Mouse (Mus musculus) liver, adult 2 months (tissue): ENCODE measurements around the gene Pde9a. TPM values are rescaled to one million over a fixed set of nuclear protein-coding genes. Genes with fewer than 3 reads are reported as not detected.

ENCODE experiments used
- DNase-seq: peaks from one replicate; pipeline ENCODE4 v3.0.0-alpha.2; 2011; ENCODE audit warnings: low read depth, low spot score; ENCODE audit errors: extremely low read depth
- H3K27ac ChIP-seq: fragments of 200-500 bp; replicated peaks from 2 replicates; pipeline ENCODE4 v1.5.1; 2012; ENCODE audit warnings: low read depth, mild to moderate bottlenecking, control low read depth, inconsistent platforms, low read length; ENCODE audit not compliant: insufficient read depth
- H3K27me3 ChIP-seq: fragments of 200-500 bp; 2 replicates; pipeline ENCODE4 v1.6.1; 2012; ENCODE audit warnings: mild to moderate bottlenecking, moderate library complexity, low read length, inconsistent platforms; ENCODE audit not compliant: control insufficient read depth, insufficient read depth
- H3K36me3 ChIP-seq: fragments of 200-500 bp; 2 replicates; pipeline ENCODE4 v1.6.1; 2012; ENCODE audit warnings: low read length, inconsistent platforms; ENCODE audit not compliant: control insufficient read depth, insufficient read depth
- H3K4me1 ChIP-seq: fragments of 200-500 bp; 2 replicates; pipeline ENCODE4 v1.6.1; 2011; ENCODE audit warnings: low read length; ENCODE audit not compliant: control insufficient read depth, insufficient read depth
- H3K4me3 ChIP-seq: fragments of 200-500 bp; 2 replicates; pipeline ENCODE4 v1.5.1; 2011; ENCODE audit warnings: low read depth, mild to moderate bottlenecking, control low read depth, low read length, moderate library complexity; ENCODE audit not compliant: insufficient read depth
- H3K79me2 ChIP-seq: fragments of 200-500 bp; 2 replicates; pipeline ENCODE4 v1.6.1; 2012; ENCODE audit warnings: inconsistent platforms, mild to moderate bottlenecking, low read length, moderate library complexity; ENCODE audit not compliant: control insufficient read depth, insufficient read depth
- H3K9ac ChIP-seq: fragments of 200-500 bp; 2 replicates; pipeline ENCODE4 v1.6.1; 2012; ENCODE audit warnings: low read depth, mild to moderate bottlenecking, control low read depth, inconsistent platforms, low read length
- CTCF ChIP-seq: fragments of 200-500 bp; IDR thresholded peaks from 2 replicates; pipeline ENCODE4 v1.5.1; 2011; ENCODE audit warnings: low read depth, low read length, control low read depth
- POLR2A ChIP-seq: fragments of 200-500 bp; IDR thresholded peaks from 2 replicates; pipeline ENCODE4 v1.6.1; 2011; ENCODE audit warnings: low read length, control low read depth; ENCODE audit not compliant: insufficient read depth; ENCODE audit errors: extremely low read depth
- WGBS: fragments of 180-500 bp; shearing (Covaris S2); methylation state at CpG from one replicate; pipeline ENCODE4 v1.1.7; 2018; 5-methylcytosine and 5-hydroxymethylcytosine counted together
- polyA plus RNA-seq: library from polyadenylated mRNA; depleted of rRNA; stranded (reverse); fragments of >200 nt; gene quantifications from 2 replicates; pipeline ENCODE4 v1.2.3, GENCODE M21; 2012
- total RNA-seq: library from RNA; depleted of rRNA; stranded (reverse); fragments of >200 nt; gene quantifications from 2 replicates; pipeline ENCODE4 v1.2.3, GENCODE M21; 2014

Gene Pde9a
- total and polyA plus RNA-seq, 2 experiments: 9.1 to 66.9 TPM

- no peak for DNase-seq
- H3K27ac ChIP-seq: no peak overlapping the region
- H3K4me3 ChIP-seq: no peak overlapping the region
- no peak overlapping the region for H3K9ac ChIP-seq
- no peaks in the 10 kb centered on the region for H3K79me2 ChIP-seq
- H3K4me1 ChIP-seq: peaks cover 23% of the 10 kb centered on the region
- H3K36me3 ChIP-seq: no peaks in the 10 kb centered on the region; the same call in 1 of the 2 replicates
- WGBS: 85% methylated on average over 1 of the region's 1 CpGs
- H3K27me3 ChIP-seq: no peaks in the 10 kb centered on the region
- no peak for TF ChIP-seq POLR2A
- TF ChIP-seq CTCF: no peak
Observed at GRCm38 (mm10) chr17:31448519-31448918, 62.5 kb downstream of the Pde9a start.

- Histone ChIP-seq H3K4me3 (no peak overlapping the region), H3K9ac (no peak overlapping the region), H3K27ac (no peak overlapping the region), H3K4me1 (peaks cover 12% of the 10 kb centered on the region), H3K27me3 (no peaks in the 10 kb centered on the region), H3K36me3 (peaks cover 3% of the 10 kb centered on the region; the same call in 1 of the 2 replicates), H3K79me2 (no peaks in the 10 kb centered on the region)
- no peak for DNase-seq
- 93% methylated on average over 3 of the region's 3 CpGs for WGBS
- TF ChIP-seq POLR2A: no peak
- TF ChIP-seq CTCF: no peak
Observed at GRCm38 (mm10) chr17:31450206-31450605, 64.2 kb downstream of the Pde9a start.

GRCm38 (mm10) chr17:31451179-31451708 is 65.2 kb downstream of the Pde9a start:
- H3K4me3 ChIP-seq: no peak overlapping the region
- peaks cover 4% of the 10 kb centered on the region; the same call in 1 of the 2 replicates for H3K4me1 ChIP-seq
- no peak for DNase-seq
- no peak overlapping the region for H3K9ac ChIP-seq
- no peak for TF ChIP-seq CTCF
- no peak for TF ChIP-seq POLR2A
- WGBS: 73% methylated on average over 8 of the region's 8 CpGs
- H3K27ac ChIP-seq: no peak overlapping the region
- peaks cover 6% of the 10 kb centered on the region; the same call in 1 of the 2 replicates for H3K36me3 ChIP-seq
- no peaks in the 10 kb centered on the region for H3K79me2 ChIP-seq
- H3K27me3 ChIP-seq: no peaks in the 10 kb centered on the region

DNA sequence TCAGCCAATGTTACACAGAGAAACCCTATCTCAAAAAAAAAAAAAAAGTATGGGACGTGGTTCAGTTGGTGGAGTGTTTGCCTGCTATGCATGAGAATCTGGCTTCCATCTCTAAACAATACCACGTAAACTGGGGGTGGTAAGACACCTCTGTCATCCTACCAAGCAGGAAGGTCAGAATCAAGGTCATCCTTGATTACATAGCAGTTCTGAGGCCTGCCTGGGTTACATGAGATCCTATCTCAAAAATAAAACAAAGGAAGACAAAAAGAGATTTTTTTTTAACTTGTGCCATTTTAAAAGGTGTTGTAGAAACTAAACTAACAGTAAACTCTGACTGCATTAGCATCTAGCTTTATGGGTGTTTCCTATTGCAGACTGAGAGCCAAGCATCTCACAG is 66.8 kb downstream of the Pde9a start:
- no peak overlapping the region for H3K4me3 ChIP-seq
- no peaks in the 10 kb centered on the region for H3K4me1 ChIP-seq
- DNase-seq: no peak
- WGBS: 84% methylated on average over 2 of the region's 2 CpGs
- H3K79me2 ChIP-seq: no peaks in the 10 kb centered on the region
- no peak overlapping the region for H3K27ac ChIP-seq
- TF ChIP-seq CTCF (no peak), POLR2A (no peak)
- H3K27me3 ChIP-seq: no peaks in the 10 kb centered on the region
- H3K36me3 ChIP-seq: peaks cover 6% of the 10 kb centered on the region; the same call in 1 of the 2 replicates
- no peak overlapping the region for H3K9ac ChIP-seq

- Histone ChIP-seq H3K9ac (no peak overlapping the region), H3K27me3 (no peaks in the 10 kb centered on the region), H3K4me3 (no peak overlapping the region), H3K36me3 (peaks cover 6% of the 10 kb centered on the region; the same call in 1 of the 2 replicates), H3K4me1 (no peaks in the 10 kb centered on the region), H3K79me2 (no peaks in the 10 kb centered on the region), H3K27ac (no peak overlapping the region)
- no peak for DNase-seq
- no peak for TF ChIP-seq POLR2A
- TF ChIP-seq CTCF: no peak
- 90% methylated on average over 3 of the region's 3 CpGs for WGBS
Observed at GRCm38 (mm10) chr17:31453476-31453875, 67.5 kb downstream of the Pde9a start.

DNA sequence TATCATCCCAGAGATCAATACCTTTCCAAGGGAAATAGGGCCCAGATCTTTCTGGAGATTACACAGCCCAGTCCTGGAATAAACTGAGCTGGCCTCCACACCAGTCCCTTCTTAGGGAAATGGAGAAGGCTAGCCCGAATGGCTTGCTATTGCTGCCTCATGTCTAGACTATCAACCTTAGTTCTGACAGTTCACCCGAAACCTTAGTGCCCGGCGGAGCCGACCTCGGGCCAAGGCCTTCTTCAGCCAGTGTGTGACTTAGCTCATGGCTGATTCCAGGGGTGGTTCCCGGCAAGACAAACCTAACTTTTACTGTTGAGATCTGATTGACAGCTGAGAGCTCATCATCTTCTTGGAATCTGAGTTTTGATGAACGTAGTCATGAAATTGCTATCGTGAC is 68.0 kb downstream of the Pde9a start:
- Histone ChIP-seq H3K36me3 (peaks cover 6% of the 10 kb centered on the region; the same call in 1 of the 2 replicates), H3K4me1 (no peaks in the 10 kb centered on the region), H3K9ac (no peak overlapping the region), H3K27me3 (no peaks in the 10 kb centered on the region), H3K79me2 (no peaks in the 10 kb centered on the region), H3K4me3 (no peak overlapping the region), H3K27ac (no peak overlapping the region)
- no peak for TF ChIP-seq POLR2A
- TF ChIP-seq CTCF: no peak
- no peak for DNase-seq
- 91% methylated on average over 9 of the region's 9 CpGs for WGBS
